ENCODE assay signal across 9 mouse cellular contexts in the genomic region with DNA sequence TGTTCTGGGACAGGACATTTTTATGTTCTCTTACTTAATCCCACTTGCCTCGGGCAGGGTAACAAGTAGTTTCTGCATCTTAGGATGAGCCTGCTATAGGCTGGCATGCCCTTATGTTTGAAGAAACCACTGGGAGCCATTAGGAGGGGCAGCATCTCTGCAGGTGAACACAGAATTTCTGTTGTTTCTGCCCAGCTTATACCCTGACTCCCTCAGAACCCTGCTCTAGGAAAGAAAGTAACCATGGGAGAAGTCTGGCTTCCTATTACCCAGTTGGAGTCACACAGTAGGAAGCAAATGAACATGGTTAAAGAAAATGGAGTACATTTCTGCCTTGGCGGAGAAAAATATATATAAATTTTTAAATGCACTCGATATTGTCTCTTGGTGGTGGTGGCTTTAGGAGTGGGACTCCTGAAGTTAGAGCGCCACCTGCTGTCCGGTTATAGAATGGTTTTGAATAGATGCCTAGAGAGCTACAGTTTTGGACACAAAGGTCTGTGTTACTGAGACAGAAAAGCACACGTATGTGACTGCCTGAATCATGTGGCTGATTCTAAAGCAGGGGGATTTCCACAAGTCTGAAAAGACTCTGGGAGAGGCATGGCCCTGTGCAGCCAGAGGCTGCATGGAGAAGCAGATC. TPM values are rescaled to one million over a fixed set of nuclear protein-coding genes. Genes with fewer than 3 reads are reported as not detected.
DNase-seq lines count a peak whose midpoint lies in the region; ATAC-seq and TF ChIP-seq lines count a peak whose summit lies in the region.
"Had no signal": no experiment of that assay in that cellular context is flagged by ENCODE, and none has a peak within 500 bp of the region (broad histone marks: within the 10 kb centered on the region; RNA-seq: fewer than 3 reads in every experiment).

No protein-coding gene starts in this region.

- ATAC-seq in embryonic facial prominence, embryonic 14.5 days (ENCODE audit: low read depth): peak; percentile 84
- 0 out of 2 replicates have a peak, but pooled peaks have one; percentile 36 for ATAC-seq in kidney, embryonic 15.5 days (replicated peaks; ENCODE audit: low FRiP score)
- 0 out of 2 replicates have a peak, but pooled peaks have one; percentile 26 for ATAC-seq in limb, embryonic 12.5 days (ENCODE audit: insufficient number of reproducible peaks, insufficient read depth, low FRiP score, low TSS enrichment, low read depth)

- no peak overlapping the region for H3K27ac ChIP-seq in spleen, adult 2 months (ENCODE audit: insufficient read depth, low read length)
- no peak overlapping the region for H3K27ac ChIP-seq in embryonic facial prominence, embryonic 14.5 days (replicated peaks; ENCODE audit: low read depth, low read length)
- H3K27ac ChIP-seq in heart, embryonic 10.5 days: no peak overlapping the region
- H3K27ac ChIP-seq in kidney, embryonic 15.5 days: no peak overlapping the region
- H3K27ac ChIP-seq in limb, embryonic 12.5 days: no peak overlapping the region
- H3K27ac ChIP-seq in testis, adult 2 months (ENCODE audit: control insufficient read depth, insufficient read depth, low read depth, low read length): no peak overlapping the region

- 19% methylated on average over 6 of the region's 6 CpGs for WGBS in spleen, adult 2 months
- 17% methylated on average over 6 of the region's 6 CpGs for WGBS in embryonic facial prominence, embryonic 14.5 days
- WGBS in heart, embryonic 10.5 days: 25% methylated on average over 6 of the region's 6 CpGs
- WGBS in kidney, embryonic 15.5 days: 15% methylated on average over 6 of the region's 6 CpGs
- WGBS in limb, embryonic 12.5 days: 23% methylated on average over 6 of the region's 6 CpGs

- no peak overlapping the region for H3K9ac ChIP-seq in embryonic facial prominence, embryonic 14.5 days (ENCODE audit: low read depth, low read length)
- 0 out of 2 replicates have a peak overlapping the region, but pooled peaks have one; percentile 4 for H3K9ac ChIP-seq in kidney, embryonic 15.5 days
- H3K9ac ChIP-seq in limb, embryonic 12.5 days (replicated peaks): no peak overlapping the region

- no peaks in the 10 kb centered on the region for H3K36me3 ChIP-seq in spleen, adult 2 months (ENCODE audit: control insufficient read depth, insufficient read depth, low read length)
- no peaks in the 10 kb centered on the region for H3K36me3 ChIP-seq in embryonic facial prominence, embryonic 14.5 days (ENCODE audit: control insufficient read depth, insufficient read depth, low read length)
- no peaks in the 10 kb centered on the region for H3K36me3 ChIP-seq in heart, embryonic 10.5 days
- H3K36me3 ChIP-seq in kidney, embryonic 15.5 days: no peaks in the 10 kb centered on the region
- H3K36me3 ChIP-seq in limb, embryonic 12.5 days: no peaks in the 10 kb centered on the region
- H3K36me3 ChIP-seq in testis, adult 2 months (ENCODE audit: control insufficient read depth, insufficient read depth, low read length): no peaks in the 10 kb centered on the region

- TF ChIP-seq POLR2A in spleen, adult 2 months (IDR thresholded peaks at IDR 0.05; ENCODE audit: low read depth, low read length): no peak
- TF ChIP-seq POLR2A in testis, adult 2 months (IDR thresholded peaks at IDR 0.05; ENCODE audit: control insufficient read depth, low read depth, low read length): no peak

- no peaks in the 10 kb centered on the region for H3K4me1 ChIP-seq in spleen, adult 2 months (ENCODE audit: control insufficient read depth, insufficient read depth, insufficient read length)
- no peaks in the 10 kb centered on the region; the same call in 1 of the 2 replicates for H3K4me1 ChIP-seq in embryonic facial prominence, embryonic 14.5 days (ENCODE audit: control insufficient read depth, insufficient read depth, low read length)
- no peaks in the 10 kb centered on the region for H3K4me1 ChIP-seq in heart, embryonic 10.5 days
- peaks cover 9% of the 10 kb centered on the region for H3K4me1 ChIP-seq in kidney, embryonic 15.5 days
- no peaks in the 10 kb centered on the region for H3K4me1 ChIP-seq in limb, embryonic 12.5 days (replicated peaks)
- H3K4me1 ChIP-seq in testis, adult 2 months (ENCODE audit: control insufficient read depth, insufficient read depth, low read length): no peaks in the 10 kb centered on the region

- no peaks in the 10 kb centered on the region for H3K27me3 ChIP-seq in spleen, adult 2 months (ENCODE audit: control insufficient read depth, insufficient read depth, low read length)
- H3K27me3 ChIP-seq in embryonic facial prominence, embryonic 14.5 days (replicated peaks; ENCODE audit: control insufficient read depth, insufficient read depth, low read length): no peaks in the 10 kb centered on the region
- no peaks in the 10 kb centered on the region for H3K27me3 ChIP-seq in heart, embryonic 10.5 days (ENCODE audit: insufficient read depth, poor library complexity, severe bottlenecking)
- H3K27me3 ChIP-seq in kidney, embryonic 15.5 days: no peaks in the 10 kb centered on the region
- peaks cover 8% of the 10 kb centered on the region; the same call in 1 of the 2 replicates for H3K27me3 ChIP-seq in limb, embryonic 12.5 days
- H3K27me3 ChIP-seq in testis, adult 2 months (ENCODE audit: control insufficient read depth, insufficient read depth, low read length): no peaks in the 10 kb centered on the region
- H3K27me3 ChIP-seq: CH12.LX had no signal

- peak; percentile 6; the same call in 1 of the 2 replicates for TF ChIP-seq CTCF in spleen, adult 2 months (IDR thresholded peaks at IDR 0.05; ENCODE audit: extremely low read depth, insufficient read depth, insufficient read length, insufficient replicate concordance)
- TF ChIP-seq CTCF in testis, adult 2 months (IDR thresholded peaks at IDR 0.05; ENCODE audit: control insufficient read depth, insufficient read depth, insufficient replicate concordance, low read depth, low read length): 0 out of 2 replicates have a peak, but pooled peaks have one; percentile 12

- H3K9me3 ChIP-seq in embryonic facial prominence, embryonic 14.5 days (ENCODE audit: control insufficient read depth, low read length): no peaks in the 10 kb centered on the region
- no peaks in the 10 kb centered on the region for H3K9me3 ChIP-seq in heart, embryonic 10.5 days
- no peaks in the 10 kb centered on the region for H3K9me3 ChIP-seq in kidney, embryonic 15.5 days (replicated peaks)
- H3K9me3 ChIP-seq in limb, embryonic 12.5 days: no peaks in the 10 kb centered on the region

- H3K4me3 ChIP-seq in spleen, adult 2 months (ENCODE audit: extremely low read depth, insufficient read depth, insufficient read length): no peak overlapping the region
- no peak overlapping the region for H3K4me3 ChIP-seq in embryonic facial prominence, embryonic 14.5 days (ENCODE audit: low read depth, low read length)
- H3K4me3 ChIP-seq in heart, embryonic 10.5 days: no peak overlapping the region
- no peak overlapping the region for H3K4me3 ChIP-seq in kidney, embryonic 15.5 days (replicated peaks)
- no peak overlapping the region for H3K4me3 ChIP-seq in limb, embryonic 12.5 days (replicated peaks)
- H3K4me3 ChIP-seq in testis, adult 2 months (ENCODE audit: control insufficient read depth, low read depth, low read length): no peak overlapping the region

- peak in 1 of 2 experiments; percentile 19 for DNase-seq in spleen, adult 2 months (ENCODE audit: low read depth in 1 of 2, low spot score in 2 of 2)
- DNase-seq in spleen, adult 12 weeks (ENCODE audit: low spot score): no peak
- DNase-seq in embryonic facial prominence, embryonic 14.5 days (ENCODE audit: low spot score): peak; percentile 87
- DNase-seq in heart, embryonic 10.5 days (ENCODE audit: low spot score): peak; percentile 78
- peak; percentile 11 to 16 for DNase-seq in natural killer cell, adult 2 months (ENCODE audit: low spot score in 2 of 2)

- no peak overlapping the region for H3K4me2 ChIP-seq in embryonic facial prominence, embryonic 14.5 days (ENCODE audit: low read depth, low read length)
- H3K4me2 ChIP-seq in kidney, embryonic 15.5 days: no peak overlapping the region
- H3K4me2 ChIP-seq in limb, embryonic 12.5 days: no peak overlapping the region

RNA-seq across cellular contexts. Expression of a gene that starts 47.5 kb away (rescaled TPM):
- polyA plus RNA-seq in spleen, adult 2 months (2012; rRNA removed): not detected in 2 replicates
- polyA plus RNA-seq in embryonic facial prominence, embryonic 14.5 days (2014; fragmentation: Nextera tagmentation; extraction: Ambion mirVana): 0.90 and 1.9 TPM in 2 replicates
- 0.08 TPM in 1 of 2 replicates, not detected in the other for polyA plus RNA-seq in heart, embryonic 10.5 days (2016; fragmentation: Nextera tagmentation; extraction: Ambion mirVana)
- 0.36 TPM in 1 of 2 replicates, not detected in the other for polyA plus RNA-seq in kidney, embryonic 15.5 days (2015; fragmentation: Nextera tagmentation; extraction: Ambion mirVana)
- 0.11 TPM in 1 of 2 replicates, not detected in the other for polyA plus RNA-seq in limb, embryonic 12.5 days (2016; fragmentation: Nextera tagmentation; extraction: Ambion mirVana)
- polyA plus RNA-seq in testis, adult 2 months (2012; rRNA removed): not detected in 2 replicates

Comparison
In these comparisons a context has a peak if more than half of its experiments do, and no peak if none do; other contexts are left out.
1. ATAC-seq: peak in every context shown above with its lines; median percentile 84 in embryonic facial prominence, embryonic 14.5 days; 36 in kidney, embryonic 15.5 days; 26 in limb, embryonic 12.5 days.